Mouse (Mus musculus): ENCODE measurements at regions not wholly inside any gene's neighbourhood (a gene's known extent, or its start where the extent isn't known, plus 50 kb on each side); places are given as distances from the start of the nearest gene placed in this dataset.

- H3ac ChIP-seq (ENCODE audit: control insufficient read depth, insufficient read length, low read depth): no peak overlapping the region
- no peak overlapping the region for H3K4me3 ChIP-seq (ENCODE audit: insufficient read depth, poor library complexity, severe bottlenecking)
- no peaks in the 10 kb centered on the region for H3K27me3 ChIP-seq (ENCODE audit: control insufficient read depth, insufficient read depth, insufficient read length)
- no peaks in the 10 kb centered on the region for H3K36me3 ChIP-seq (ENCODE audit: control insufficient read depth, insufficient read depth)
- TF ChIP-seq CEBPB (IDR thresholded peaks at IDR 0.05; ENCODE audit: low read depth) (no peak), USF1 (IDR thresholded peaks at IDR 0.05; ENCODE audit: low read depth) (no peak), MYOD1 (IDR thresholded peaks at IDR 0.05; ENCODE audit: control insufficient read depth, insufficient read length, low read depth) (no peak), MAX (IDR thresholded peaks at IDR 0.05) (no peak), MYOG (IDR thresholded peaks at IDR 0.05; ENCODE audit: control insufficient read depth, extremely low read depth, insufficient read length) (no peak), FOSL1 (IDR thresholded peaks at IDR 0.05; ENCODE audit: insufficient read depth, low read length, poor library complexity, severe bottlenecking) (no peak), CTCF (IDR thresholded peaks at IDR 0.05; ENCODE audit: control insufficient read depth, insufficient read depth, insufficient read length) (no peak)
- H3K79me2 ChIP-seq (ENCODE audit: control insufficient read depth, insufficient read depth): no peaks in the 10 kb centered on the region
- no peaks in the 10 kb centered on the region for H3K79me3 ChIP-seq (ENCODE audit: low read depth)
These were observed 99.7 kb downstream of the Kcnrg start for GRCm38 (mm10) chr14:61706984-61707383.

GRCm38 (mm10) chr14:61708331-61708730 is 101.1 kb downstream of the Kcnrg start:
- TF ChIP-seq MAX (IDR thresholded peaks at IDR 0.05) (no peak), FOSL1 (IDR thresholded peaks at IDR 0.05; ENCODE audit: insufficient read depth, low read length, poor library complexity, severe bottlenecking) (no peak)
- Histone ChIP-seq H3K36me3 (ENCODE audit: control insufficient read depth, insufficient read depth) (no peaks in the 10 kb centered on the region), H3K79me3 (ENCODE audit: low read depth) (no peaks in the 10 kb centered on the region)

GRCm38 (mm10) chr14:61715746-61716145 is 108.5 kb downstream of the Kcnrg start:
- Histone ChIP-seq H3K4me3 (ENCODE audit: insufficient read depth, poor library complexity, severe bottlenecking) (no peak overlapping the region), H3ac (ENCODE audit: control insufficient read depth, insufficient read length, low read depth) (no peak overlapping the region), H3K79me2 (ENCODE audit: control insufficient read depth, insufficient read depth) (no peaks in the 10 kb centered on the region), H3K79me3 (ENCODE audit: low read depth) (no peaks in the 10 kb centered on the region), H3K36me3 (ENCODE audit: control insufficient read depth, insufficient read depth) (no peaks in the 10 kb centered on the region), H3K27me3 (ENCODE audit: control insufficient read depth, insufficient read depth, insufficient read length) (no peaks in the 10 kb centered on the region)
- TF ChIP-seq CTCF (IDR thresholded peaks at IDR 0.05; ENCODE audit: control insufficient read depth, insufficient read depth, insufficient read length): no peak
- no peak for TF ChIP-seq MAX (IDR thresholded peaks at IDR 0.05)
- TF ChIP-seq CEBPB (IDR thresholded peaks at IDR 0.05; ENCODE audit: low read depth): no peak
- TF ChIP-seq FOSL1 (IDR thresholded peaks at IDR 0.05; ENCODE audit: insufficient read depth, low read length, poor library complexity, severe bottlenecking): no peak
- no peak for TF ChIP-seq MYOD1 (IDR thresholded peaks at IDR 0.05; ENCODE audit: control insufficient read depth, insufficient read length, low read depth)
- TF ChIP-seq MYOG (IDR thresholded peaks at IDR 0.05; ENCODE audit: control insufficient read depth, extremely low read depth, insufficient read length): no peak
- TF ChIP-seq USF1 (IDR thresholded peaks at IDR 0.05; ENCODE audit: low read depth): no peak

More at GRCm38 (mm10) chr14:61708331-61708730, 101.1 kb downstream of the Kcnrg start:
- H3K79me2 ChIP-seq (ENCODE audit: control insufficient read depth, insufficient read depth): no peaks in the 10 kb centered on the region
- H3K27me3 ChIP-seq (ENCODE audit: control insufficient read depth, insufficient read depth, insufficient read length): no peaks in the 10 kb centered on the region
- no peak overlapping the region for H3ac ChIP-seq (ENCODE audit: control insufficient read depth, insufficient read length, low read depth)
- H3K4me3 ChIP-seq (ENCODE audit: insufficient read depth, poor library complexity, severe bottlenecking): no peak overlapping the region

GRCm38 (mm10) chr14:61718392-61719124 is 111.3 kb downstream of the Kcnrg start:
- Histone ChIP-seq H3K79me3 (ENCODE audit: low read depth) (no peaks in the 10 kb centered on the region), H3K36me3 (ENCODE audit: control insufficient read depth, insufficient read depth) (no peaks in the 10 kb centered on the region), H3K27me3 (ENCODE audit: control insufficient read depth, insufficient read depth, insufficient read length) (no peaks in the 10 kb centered on the region), H3K79me2 (ENCODE audit: control insufficient read depth, insufficient read depth) (no peaks in the 10 kb centered on the region), H3K4me3 (ENCODE audit: insufficient read depth, poor library complexity, severe bottlenecking) (no peak overlapping the region), H3ac (ENCODE audit: control insufficient read depth, insufficient read length, low read depth) (no peak overlapping the region)
- no peak for TF ChIP-seq MYOG (IDR thresholded peaks at IDR 0.05; ENCODE audit: control insufficient read depth, extremely low read depth, insufficient read length)
- no peak for TF ChIP-seq CEBPB (IDR thresholded peaks at IDR 0.05; ENCODE audit: low read depth)
- no peak for TF ChIP-seq USF1 (IDR thresholded peaks at IDR 0.05; ENCODE audit: low read depth)
- no peak for TF ChIP-seq FOSL1 (IDR thresholded peaks at IDR 0.05; ENCODE audit: insufficient read depth, low read length, poor library complexity, severe bottlenecking)
- no peak for TF ChIP-seq MAX (IDR thresholded peaks at IDR 0.05)
- no peak for TF ChIP-seq CTCF (IDR thresholded peaks at IDR 0.05; ENCODE audit: control insufficient read depth, insufficient read depth, insufficient read length)
- TF ChIP-seq MYOD1 (IDR thresholded peaks at IDR 0.05; ENCODE audit: control insufficient read depth, insufficient read length, low read depth): no peak

- no peak for TF ChIP-seq MYOD1 (IDR thresholded peaks at IDR 0.05; ENCODE audit: control insufficient read depth, insufficient read length, low read depth)
- no peak for TF ChIP-seq CEBPB (IDR thresholded peaks at IDR 0.05; ENCODE audit: low read depth)
- no peak for TF ChIP-seq MAX (IDR thresholded peaks at IDR 0.05)
- TF ChIP-seq MYOG (IDR thresholded peaks at IDR 0.05; ENCODE audit: control insufficient read depth, extremely low read depth, insufficient read length): no peak
- TF ChIP-seq CTCF (IDR thresholded peaks at IDR 0.05; ENCODE audit: control insufficient read depth, insufficient read depth, insufficient read length): no peak
- no peak for TF ChIP-seq FOSL1 (IDR thresholded peaks at IDR 0.05; ENCODE audit: insufficient read depth, low read length, poor library complexity, severe bottlenecking)
- TF ChIP-seq USF1 (IDR thresholded peaks at IDR 0.05; ENCODE audit: low read depth): no peak
- Histone ChIP-seq H3K27me3 (ENCODE audit: control insufficient read depth, insufficient read depth, insufficient read length) (no peaks in the 10 kb centered on the region), H3ac (ENCODE audit: control insufficient read depth, insufficient read length, low read depth) (no peak overlapping the region), H3K79me3 (ENCODE audit: low read depth) (no peaks in the 10 kb centered on the region), H3K36me3 (ENCODE audit: control insufficient read depth, insufficient read depth) (no peaks in the 10 kb centered on the region), H3K79me2 (ENCODE audit: control insufficient read depth, insufficient read depth) (no peaks in the 10 kb centered on the region), H3K4me3 (ENCODE audit: insufficient read depth, poor library complexity, severe bottlenecking) (no peak overlapping the region)
These were observed 114.0 kb downstream of the Kcnrg start for GRCm38 (mm10) chr14:61721302-61721701.

GRCm38 (mm10) chr14:61724942-61725341 is 117.7 kb downstream of the Kcnrg start:
- H3K36me3 ChIP-seq (ENCODE audit: control insufficient read depth, insufficient read depth): no peaks in the 10 kb centered on the region
- H3K27me3 ChIP-seq (ENCODE audit: control insufficient read depth, insufficient read depth, insufficient read length): no peaks in the 10 kb centered on the region
- no peak overlapping the region for H3ac ChIP-seq (ENCODE audit: control insufficient read depth, insufficient read length, low read depth)
- H3K4me3 ChIP-seq (ENCODE audit: insufficient read depth, poor library complexity, severe bottlenecking): no peak overlapping the region
- H3K79me2 ChIP-seq (ENCODE audit: control insufficient read depth, insufficient read depth): no peaks in the 10 kb centered on the region
- no peaks in the 10 kb centered on the region for H3K79me3 ChIP-seq (ENCODE audit: low read depth)
- TF ChIP-seq FOSL1 (IDR thresholded peaks at IDR 0.05; ENCODE audit: insufficient read depth, low read length, poor library complexity, severe bottlenecking) (no peak), MYOD1 (IDR thresholded peaks at IDR 0.05; ENCODE audit: control insufficient read depth, insufficient read length, low read depth) (no peak), MAX (IDR thresholded peaks at IDR 0.05) (no peak), CTCF (IDR thresholded peaks at IDR 0.05; ENCODE audit: control insufficient read depth, insufficient read depth, insufficient read length) (no peak), USF1 (IDR thresholded peaks at IDR 0.05; ENCODE audit: low read depth) (no peak), CEBPB (IDR thresholded peaks at IDR 0.05; ENCODE audit: low read depth) (no peak), MYOG (IDR thresholded peaks at IDR 0.05; ENCODE audit: control insufficient read depth, extremely low read depth, insufficient read length) (no peak)

All from C2C12 (cell line).